Mouse (Mus musculus) forebrain, postnatal 0 days (tissue): ENCODE results near the gene Muc4. TPM values are rescaled to one million over a fixed set of nuclear protein-coding genes. Genes with fewer than 3 reads are reported as not detected.
A peak's percentile ranks its signal among the peaks of the same experiment; 100 is the strongest.

ENCODE experiments used
- ATAC-seq: fragments of 200-750 bp; cut with Nextera tagmentation; 2 replicates; pipeline ENCODE4 v1.8.0; 2017; ENCODE audit warnings: mild to moderate bottlenecking, moderate library complexity
- DNase-seq: peaks from one replicate; pipeline ENCODE4 v3.0.0-alpha.2; 2015
- H3K27ac ChIP-seq: fragments of 300-500 bp; sonication (generic); 2 replicates; pipeline ENCODE4 v1.5.1; 2014; ENCODE audit warnings: low read depth, mild to moderate bottlenecking, antibody characterized with exemption, low read length, moderate library complexity, mixed read lengths
- H3K27me3 ChIP-seq: fragments of 300-500 bp; sonication (generic); 2 replicates; pipeline ENCODE4 v1.6.1; 2014; ENCODE audit warnings: mild to moderate bottlenecking, low read length, mixed read lengths; ENCODE audit not compliant: insufficient read depth
- H3K36me3 ChIP-seq: fragments of 300-500 bp; sonication (generic); 2 replicates; pipeline ENCODE4 v1.6.1; 2014; ENCODE audit warnings: mild to moderate bottlenecking, moderate library complexity; ENCODE audit not compliant: insufficient read depth
- H3K4me1 ChIP-seq: fragments of 300-500 bp; sonication (generic); 2 replicates; pipeline ENCODE4 v1.6.1; 2014; ENCODE audit warnings: antibody characterized with exemption; ENCODE audit not compliant: insufficient read depth
- H3K4me2 ChIP-seq: fragments of 300-500 bp; sonication (generic); 2 replicates; pipeline ENCODE4 v1.6.1; 2014; ENCODE audit warnings: low read depth, mild to moderate bottlenecking, moderate library complexity
- H3K4me3 ChIP-seq: fragments of 300-500 bp; sonication (generic); 2 replicates; pipeline ENCODE4 v1.5.1; 2014; ENCODE audit warnings: low read depth, low read length, mixed read lengths
- H3K9ac ChIP-seq: fragments of 300-500 bp; sonication (generic); 2 replicates; pipeline ENCODE4 v1.6.1; 2014; ENCODE audit warnings: mild to moderate bottlenecking
- H3K9me3 ChIP-seq: fragments of 300-500 bp; sonication (generic); 2 replicates; pipeline ENCODE4 v1.6.1; 2016; ENCODE audit warnings: low read length
- CTCF ChIP-seq: sonication (generic); IDR thresholded peaks from 2 replicates; pipeline ENCODE4 v1.5.1; 2016; ENCODE audit warnings: antibody characterized with exemption, control low read depth, low read depth
- WGBS: fragments of 180-500 bp; shearing (Covaris S2); extraction: QIAGEN DNeasy Blood & Tissue Kit; methylation state at CpG from one replicate; pipeline ENCODE4 v1.1.7; 2014; 5-methylcytosine and 5-hydroxymethylcytosine counted together
- polyA plus RNA-seq: library from polyadenylated mRNA; unstranded; fragments of >200 nt; fragmentation: Nextera tagmentation; extraction: Ambion mirVana; gene quantifications from 2 replicates; pipeline ENCODE4 v1.2.1, GENCODE M21; 2015
- total RNA-seq: library from RNA; depleted of rRNA; stranded (reverse); fragments of >200 nt; gene quantifications from 2 replicates; pipeline ENCODE4 v1.2.3, GENCODE M21; 2014

The Muc4 gene
- total and polyA plus RNA-seq, 2 experiments from 2014 or later = not detected

- no peak for TF ChIP-seq CTCF
- 78% methylated on average over 14 of the region's 14 CpGs for WGBS
- no peak for DNase-seq
- no peak overlapping the region for H3K4me3 ChIP-seq
- no peaks in the 10 kb centered on the region for H3K4me1 ChIP-seq
- no peak for ATAC-seq
- H3K36me3 ChIP-seq = no peaks in the 10 kb centered on the region
- no peak overlapping the region for H3K4me2 ChIP-seq
- H3K9ac ChIP-seq = no peak overlapping the region
- H3K27me3 ChIP-seq = no peaks in the 10 kb centered on the region
- no peaks in the 10 kb centered on the region for H3K9me3 ChIP-seq
- no peak overlapping the region for H3K27ac ChIP-seq
Observed at GRCm38 (mm10) chr16:32710426-32711070, 25.1 kb upstream of the Muc4 start.

DNA sequence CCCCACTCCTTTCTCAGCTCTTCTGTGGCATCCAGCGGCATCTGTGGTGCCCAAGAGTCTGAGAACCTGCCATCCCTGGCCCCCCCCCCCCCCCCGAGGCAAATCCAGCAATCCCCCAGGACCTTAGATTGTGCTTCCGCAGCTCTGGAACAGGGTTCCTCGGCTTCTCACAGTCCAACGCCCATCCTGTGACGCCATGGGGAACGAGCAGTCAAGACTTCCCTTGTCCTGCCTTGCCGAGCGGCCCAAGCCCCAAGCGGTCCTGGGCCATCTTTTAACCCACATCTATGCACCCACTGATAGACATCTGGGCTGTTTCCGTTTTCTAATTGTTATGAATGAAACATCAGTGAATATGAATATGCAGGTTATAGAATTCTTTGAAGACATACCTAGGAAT is 23.5 kb upstream of the Muc4 start:
- TF ChIP-seq CTCF = no peak
- ATAC-seq (no peak), DNase-seq (no peak)
- no peak overlapping the region for H3K27ac ChIP-seq
- no peak overlapping the region for H3K9ac ChIP-seq
- no peaks in the 10 kb centered on the region for H3K4me1 ChIP-seq
- H3K36me3 ChIP-seq = no peaks in the 10 kb centered on the region
- no peaks in the 10 kb centered on the region for H3K9me3 ChIP-seq
- H3K4me3 ChIP-seq = no peak overlapping the region
- H3K27me3 ChIP-seq = no peaks in the 10 kb centered on the region
- WGBS = 88% methylated on average over 11 of the region's 11 CpGs
- no peak overlapping the region for H3K4me2 ChIP-seq

DNA sequence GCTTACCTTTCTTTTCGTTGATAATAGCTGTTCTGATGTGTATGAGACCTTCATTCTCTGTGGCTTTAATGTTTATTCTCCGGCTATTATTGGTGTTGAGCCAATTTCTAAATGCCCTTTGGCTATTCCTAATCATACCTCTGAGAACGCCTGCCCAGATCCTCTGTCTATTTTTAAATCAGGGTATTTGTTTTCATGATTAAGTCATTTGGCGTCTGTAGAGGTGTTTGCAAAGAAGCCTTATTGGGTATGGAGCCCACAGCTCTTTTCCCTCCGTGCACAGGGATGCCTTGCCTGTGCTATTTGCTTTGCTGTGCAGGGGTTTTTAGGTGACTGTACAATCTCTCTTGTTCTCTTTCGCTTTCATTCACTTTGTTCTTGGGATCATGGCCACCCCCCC is 22.1 kb upstream of the Muc4 start:
- no peak for TF ChIP-seq CTCF
- Histone ChIP-seq H3K4me2 (no peak overlapping the region), H3K27ac (no peak overlapping the region), H3K4me1 (no peaks in the 10 kb centered on the region), H3K4me3 (no peak overlapping the region), H3K9me3 (no peaks in the 10 kb centered on the region), H3K36me3 (no peaks in the 10 kb centered on the region), H3K9ac (no peak overlapping the region), H3K27me3 (no peaks in the 10 kb centered on the region)
- DNase-seq = no peak
- 54% methylated on average over 6 of the region's 6 CpGs for WGBS
- ATAC-seq = no peak

DNA sequence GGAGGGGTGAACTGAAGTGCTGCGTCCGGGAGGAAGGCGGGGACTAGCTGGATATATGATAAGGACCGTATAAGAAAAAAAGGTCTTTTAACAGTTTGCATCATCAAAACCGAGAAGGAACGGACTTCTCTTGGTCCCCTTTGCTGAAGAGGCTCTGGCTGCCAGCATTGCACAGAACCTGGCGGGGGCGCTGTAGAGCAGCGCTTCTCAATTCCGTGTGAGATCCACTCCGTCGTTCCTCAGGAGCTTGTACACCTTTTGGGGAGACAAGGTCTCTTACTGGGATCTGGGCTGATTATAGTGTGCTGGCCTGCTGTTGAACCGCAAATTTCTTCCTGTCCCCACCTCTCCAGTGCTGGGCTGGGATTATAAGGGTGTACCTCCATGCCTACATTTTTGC is 20.3 kb upstream of the Muc4 start:
- TF ChIP-seq CTCF = peak; percentile 53
- no peaks in the 10 kb centered on the region for H3K9me3 ChIP-seq
- no peak for ATAC-seq
- DNase-seq = peak; percentile 30
- H3K27ac ChIP-seq = no peak overlapping the region
- H3K36me3 ChIP-seq = no peaks in the 10 kb centered on the region
- H3K9ac ChIP-seq = no peak overlapping the region
- 31% methylated on average over 13 of the region's 13 CpGs for WGBS
- H3K4me3 ChIP-seq = no peak overlapping the region
- no peak overlapping the region for H3K4me2 ChIP-seq
- H3K27me3 ChIP-seq = no peaks in the 10 kb centered on the region
- H3K4me1 ChIP-seq = no peaks in the 10 kb centered on the region

DNA sequence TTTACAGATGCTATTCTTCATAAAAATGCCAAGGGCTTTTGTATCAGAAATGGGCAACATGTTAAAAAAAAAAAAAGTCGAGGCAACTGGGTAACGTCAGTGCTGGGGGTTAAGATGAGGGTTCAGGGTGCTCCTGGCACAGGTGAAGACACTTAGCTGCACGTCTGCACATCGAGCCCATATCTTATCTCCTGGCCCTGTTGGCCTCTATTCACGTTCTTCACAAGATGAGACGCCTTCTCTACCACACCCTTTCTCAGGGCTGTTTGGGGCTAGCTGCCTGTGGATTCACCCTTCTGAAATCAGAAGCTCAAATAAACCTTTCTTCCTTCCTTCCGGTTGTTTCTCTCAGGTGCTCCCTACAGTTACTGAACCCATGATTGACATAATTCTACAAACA is 12.5 kb upstream of the Muc4 start:
- DNase-seq = no peak
- no peak overlapping the region for H3K9ac ChIP-seq

DNA sequence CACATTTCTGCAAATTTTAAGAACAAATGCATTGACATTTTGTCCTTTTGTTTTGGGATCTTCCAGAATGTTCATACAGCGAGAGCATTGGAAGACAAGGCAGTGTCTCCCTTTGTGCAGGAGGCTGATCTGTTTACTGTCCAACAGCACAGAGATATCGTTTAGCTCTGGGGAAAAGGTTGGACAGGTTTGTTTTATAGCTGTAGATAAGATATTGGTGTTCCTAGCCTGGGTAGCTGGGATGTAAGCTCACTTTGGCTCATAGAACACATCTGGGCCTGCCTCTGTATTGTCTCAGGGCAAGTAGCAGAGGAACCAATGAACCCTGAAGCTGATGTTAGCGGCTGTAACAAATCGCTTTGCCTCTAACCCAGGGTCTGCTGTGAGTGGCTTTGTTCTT is 11.9 kb upstream of the Muc4 start:
- no peak overlapping the region for H3K4me2 ChIP-seq
- no peaks in the 10 kb centered on the region for H3K27me3 ChIP-seq
- no peak overlapping the region for H3K9ac ChIP-seq
- H3K27ac ChIP-seq = no peak overlapping the region
- TF ChIP-seq CTCF = no peak
- H3K4me1 ChIP-seq = no peaks in the 10 kb centered on the region
- 89% methylated on average over 4 of the region's 4 CpGs for WGBS
- no peak overlapping the region for H3K4me3 ChIP-seq
- no peaks in the 10 kb centered on the region for H3K36me3 ChIP-seq
- no peaks in the 10 kb centered on the region for H3K9me3 ChIP-seq
- DNase-seq = no peak
- no peak for ATAC-seq

More for the DNA sequence above, 12.5 kb upstream of the Muc4 start:
- H3K27me3 ChIP-seq = no peaks in the 10 kb centered on the region
- no peaks in the 10 kb centered on the region for H3K9me3 ChIP-seq
- TF ChIP-seq CTCF = no peak
- no peaks in the 10 kb centered on the region for H3K36me3 ChIP-seq
- H3K4me2 ChIP-seq = no peak overlapping the region
- 85% methylated on average over 7 of the region's 7 CpGs for WGBS
- H3K4me3 ChIP-seq = no peak overlapping the region
- no peak overlapping the region for H3K27ac ChIP-seq
- no peak for ATAC-seq
- H3K4me1 ChIP-seq = no peaks in the 10 kb centered on the region

GRCm38 (mm10) chr16:32724259-32724658 is 11.4 kb upstream of the Muc4 start:
- DNase-seq (no peak), ATAC-seq (no peak)
- 92% methylated on average over 2 of the region's 2 CpGs for WGBS
- Histone ChIP-seq H3K9ac (no peak overlapping the region), H3K27ac (no peak overlapping the region), H3K4me3 (no peak overlapping the region), H3K4me2 (no peak overlapping the region), H3K36me3 (no peaks in the 10 kb centered on the region), H3K27me3 (no peaks in the 10 kb centered on the region), H3K4me1 (no peaks in the 10 kb centered on the region), H3K9me3 (no peaks in the 10 kb centered on the region)
- TF ChIP-seq CTCF = no peak
